Mouse (Mus musculus) urinary bladder, adult 18-20 months (tissue): ENCODE data around the gene Opn1sw.
A peak's percentile ranks its signal among the peaks of the same experiment; 100 is the strongest.

ENCODE experiments used
- DNase-seq, 2 experiments: peaks; one replicate each; pipeline ENCODE4 v3.0.0; 2022; ENCODE audit warnings: low spot score in 2 of 2, mixed read lengths in 2 of 2

The Opn1sw gene

DNA sequence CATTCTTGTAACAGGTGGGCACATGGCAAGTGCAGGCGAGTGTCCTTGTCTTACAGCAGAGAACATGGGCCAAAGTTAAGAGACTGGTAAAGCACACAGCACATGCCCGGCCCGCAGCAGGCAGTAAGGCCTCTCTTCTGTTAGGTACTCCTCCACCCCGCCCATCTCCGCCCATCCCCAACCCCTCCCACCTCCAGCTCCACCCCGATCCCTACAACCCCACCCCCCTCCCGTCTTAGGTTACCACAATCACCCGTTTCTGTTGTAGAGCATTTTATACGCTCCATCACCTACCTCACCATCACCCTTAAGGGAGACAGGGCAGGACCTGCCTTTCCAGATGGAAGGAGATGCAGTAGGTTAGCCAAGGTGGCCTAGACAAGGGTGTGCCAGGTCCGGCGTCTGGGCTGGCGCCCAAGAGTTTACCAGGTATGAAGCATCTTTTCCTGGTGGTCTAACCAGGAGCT, at the start of gene Opn1sw:
Opn1sw (minus strand) TSS at position 417 of the 467 bp plus-strand sequence.
- peak in 1 of 2 experiments; percentile 3 for DNase-seq

DNA sequence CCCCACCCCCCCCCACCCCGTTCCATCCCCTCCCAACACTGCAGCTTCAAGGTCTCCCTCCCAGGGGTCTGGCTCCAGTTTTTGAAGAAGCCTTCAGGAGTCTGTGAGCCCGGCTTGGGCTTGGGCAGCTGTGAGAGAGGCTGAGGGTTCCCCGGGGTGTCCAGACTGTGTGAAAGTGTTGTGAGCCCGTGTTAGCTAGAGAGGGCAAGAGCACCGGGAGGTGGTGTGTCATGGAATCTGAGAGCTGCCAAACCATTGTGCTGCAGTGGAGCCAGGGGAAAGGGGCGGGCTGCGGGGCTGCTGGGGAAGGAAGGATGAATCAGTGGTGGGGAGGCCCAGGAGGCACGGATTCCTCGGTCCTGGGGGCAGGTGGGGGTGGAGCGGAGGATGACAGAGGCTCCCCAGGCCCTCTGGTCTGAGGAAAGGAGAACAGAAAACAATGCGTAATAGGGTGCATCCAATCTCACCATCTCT, 48.2 kb upstream of the Opn1sw start:
- DNase-seq = peak in 1 of 2 experiments; percentile 28

DNA sequence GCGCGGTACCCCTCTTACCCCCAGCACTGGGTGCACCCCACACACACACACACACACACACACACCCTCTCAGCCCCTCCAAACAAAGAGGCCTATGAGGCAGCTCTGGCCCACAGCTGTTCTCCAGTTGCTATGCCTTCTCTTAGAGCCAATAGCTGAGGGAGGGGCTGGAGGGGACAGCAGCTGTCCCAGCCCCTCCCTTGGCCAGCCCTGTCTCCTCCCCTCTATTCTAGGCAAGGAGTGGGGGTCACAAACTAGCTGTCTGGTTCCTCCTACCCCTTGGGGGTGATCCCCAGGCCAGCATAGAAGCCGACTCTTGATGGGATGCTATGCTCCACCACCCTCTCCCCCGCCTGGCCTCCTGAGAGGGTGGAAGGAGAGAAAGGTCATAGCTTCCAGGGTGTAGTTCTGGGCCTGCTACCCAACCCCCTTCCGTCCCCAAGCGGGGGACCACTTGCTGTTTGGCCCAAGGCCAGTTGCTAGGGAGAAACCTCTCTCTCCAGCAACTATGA, 47.7 kb upstream of the Opn1sw start:
- DNase-seq = no peak

DNA sequence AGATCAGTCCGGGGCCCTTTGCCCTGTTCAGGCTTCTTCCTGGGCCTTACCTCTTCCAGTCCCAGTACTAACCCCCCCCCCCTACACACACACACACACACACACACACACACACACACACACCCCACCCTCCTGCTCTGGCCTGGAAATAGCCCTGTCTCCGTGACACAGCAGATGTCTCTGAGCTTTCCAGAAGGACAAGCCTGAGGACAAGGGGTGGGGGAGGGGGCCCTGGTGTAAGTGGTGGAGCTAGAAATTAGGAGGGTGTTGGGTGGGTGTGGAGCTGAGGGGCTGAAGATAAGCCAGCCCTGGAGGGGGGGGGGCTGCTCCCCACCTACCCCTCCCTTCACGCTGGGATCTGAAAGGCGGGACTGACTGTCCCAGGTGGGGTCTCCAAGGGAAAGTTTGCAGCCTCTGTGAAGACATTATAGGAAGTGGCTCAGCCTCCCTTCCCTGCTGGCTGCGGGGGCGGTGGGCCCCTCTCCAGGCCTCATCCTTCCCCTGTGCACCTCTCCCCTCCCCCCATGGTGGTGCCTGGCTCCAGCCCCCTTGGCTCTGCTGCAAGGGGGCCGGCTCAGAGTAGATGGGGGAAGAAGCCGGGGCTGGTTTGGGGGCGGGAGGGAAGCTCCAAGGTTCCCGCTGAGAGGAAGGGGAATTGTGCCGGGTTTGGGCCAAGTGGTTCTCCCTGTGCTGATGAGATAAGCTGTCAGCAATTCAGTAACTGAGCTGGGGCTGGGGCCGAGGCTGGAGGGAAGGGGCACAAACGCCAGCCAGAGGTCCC, 46.8 kb upstream of the Opn1sw start:
- DNase-seq = no peak

DNA sequence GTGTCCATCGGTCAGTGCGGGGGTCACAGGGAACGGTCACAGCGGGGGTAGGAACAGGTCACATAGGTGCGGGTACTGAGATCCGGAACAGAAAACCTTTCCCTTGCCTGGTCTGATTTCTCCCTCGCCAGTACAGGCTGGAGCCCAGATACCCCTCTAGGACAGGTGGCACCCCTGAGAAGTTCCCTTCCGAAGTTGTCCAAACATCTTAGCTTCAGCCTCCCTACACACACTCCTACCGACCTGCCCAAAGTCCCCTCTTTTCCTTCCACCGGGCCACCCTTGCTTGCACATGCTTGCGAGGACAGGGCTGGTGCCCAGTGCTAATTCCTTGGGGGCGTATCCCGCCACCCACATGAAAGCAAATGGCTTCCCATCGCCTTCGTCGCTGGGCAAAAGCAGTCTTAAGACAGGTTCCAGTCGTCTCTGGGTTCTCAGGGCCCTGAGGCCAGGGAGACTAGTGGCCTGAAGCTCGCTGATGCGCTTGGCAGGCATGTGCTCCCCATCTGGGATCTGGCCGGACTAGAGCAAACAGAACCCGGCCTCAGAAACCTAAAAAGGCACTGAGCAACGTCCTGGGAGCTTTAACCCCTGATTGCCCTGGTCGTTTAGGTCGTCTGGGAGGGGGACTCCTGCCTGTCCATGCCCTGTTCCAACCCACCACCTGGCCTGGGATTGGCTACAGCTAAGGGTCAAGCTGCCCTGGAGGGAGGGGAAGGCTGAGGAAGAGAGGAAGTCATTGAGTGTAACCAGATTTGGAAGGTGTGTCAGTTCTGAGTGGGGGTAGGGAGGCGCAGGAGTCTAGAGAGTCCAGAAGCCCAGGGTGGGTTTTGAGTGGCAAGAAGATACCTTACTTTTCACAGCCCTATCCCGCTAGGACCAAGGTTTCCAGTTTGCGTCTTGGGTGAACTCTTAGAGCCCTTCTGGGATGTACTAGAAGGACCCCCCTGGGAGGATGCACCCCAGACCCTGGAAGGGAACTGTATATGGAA, 45.8 kb upstream of the Opn1sw start:
- peak in 1 of 2 experiments; percentile 18 for DNase-seq

DNA sequence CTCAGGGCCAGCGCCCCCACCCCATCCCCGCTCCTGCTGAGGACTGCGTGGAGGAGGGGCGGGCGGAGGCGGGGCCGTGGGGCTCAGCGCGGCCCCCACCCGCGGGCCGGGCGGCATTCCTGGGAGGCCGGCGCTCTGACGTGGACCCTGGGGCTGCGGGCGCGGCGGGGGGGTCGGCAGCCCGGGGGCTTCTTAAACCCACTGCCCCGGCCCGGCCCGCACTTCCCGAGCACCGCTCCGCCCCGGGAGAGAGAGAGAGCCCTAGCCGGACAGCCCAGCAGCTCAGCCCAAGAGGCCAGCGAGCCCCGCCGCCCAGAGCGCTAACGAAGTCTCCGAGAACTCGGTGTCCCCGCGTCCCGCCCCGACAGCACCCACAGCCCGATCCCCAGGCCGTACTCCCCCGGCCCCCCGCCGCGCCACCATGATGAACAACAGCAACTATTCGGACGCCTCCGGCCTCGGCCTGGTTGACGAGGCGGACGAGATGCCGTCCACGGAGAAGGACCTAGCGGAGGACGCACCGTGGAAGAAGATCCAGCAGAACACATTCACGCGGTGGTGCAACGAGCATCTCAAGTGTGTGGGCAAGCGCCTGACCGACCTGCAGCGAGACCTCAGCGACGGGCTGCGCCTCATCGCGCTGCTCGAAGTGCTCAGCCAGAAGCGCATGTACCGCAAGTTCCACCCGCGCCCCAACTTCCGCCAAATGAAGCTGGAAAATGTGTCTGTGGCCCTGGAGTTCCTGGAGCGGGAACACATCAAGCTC, 45.0 kb upstream of the Opn1sw start, which contains the start of gene Flnc:
Flnc (plus strand) TSS at position 219 of the 766 bp plus-strand sequence.
- peak in 1 of 2 experiments; percentile 44 for DNase-seq

DNA sequence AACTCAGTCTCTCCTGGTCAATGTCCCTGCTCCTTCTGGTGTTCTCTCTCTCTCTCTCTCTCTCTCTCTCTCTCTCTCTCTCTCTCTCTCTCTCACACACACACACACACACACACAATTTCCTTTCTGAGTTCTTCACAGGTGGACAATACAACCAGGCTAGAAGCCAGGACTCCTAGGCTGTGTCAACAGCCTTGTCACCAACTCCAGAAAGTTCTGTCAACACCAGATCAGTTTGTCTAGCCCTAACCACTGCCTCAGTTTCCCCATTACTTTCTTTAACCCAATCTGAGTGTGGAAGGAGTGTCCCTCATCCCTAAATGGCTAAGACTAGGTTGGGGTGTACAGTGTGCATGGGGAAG, 44.4 kb upstream of the Opn1sw start:
- no peak for DNase-seq

DNA sequence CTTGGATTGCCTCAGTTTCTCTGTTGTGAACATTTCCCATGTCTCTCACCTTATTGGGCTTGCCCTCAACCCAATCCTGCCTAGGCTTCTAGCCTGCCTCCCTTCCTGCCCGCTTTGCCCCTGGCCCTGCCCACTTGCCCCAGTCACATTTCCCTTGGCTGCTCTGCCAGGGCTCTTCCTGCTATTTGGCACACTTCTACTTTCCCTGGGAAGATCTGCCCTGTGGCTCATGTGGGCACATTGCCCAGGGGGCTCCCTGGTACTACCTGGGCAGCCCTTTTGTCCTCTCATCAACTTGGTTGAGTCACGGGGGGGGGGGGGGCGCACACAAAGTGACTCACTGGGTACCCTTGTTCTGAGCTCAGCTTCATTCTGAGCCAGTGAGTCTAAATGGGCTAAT, 43.9 kb upstream of the Opn1sw start:
- DNase-seq = no peak

DNA sequence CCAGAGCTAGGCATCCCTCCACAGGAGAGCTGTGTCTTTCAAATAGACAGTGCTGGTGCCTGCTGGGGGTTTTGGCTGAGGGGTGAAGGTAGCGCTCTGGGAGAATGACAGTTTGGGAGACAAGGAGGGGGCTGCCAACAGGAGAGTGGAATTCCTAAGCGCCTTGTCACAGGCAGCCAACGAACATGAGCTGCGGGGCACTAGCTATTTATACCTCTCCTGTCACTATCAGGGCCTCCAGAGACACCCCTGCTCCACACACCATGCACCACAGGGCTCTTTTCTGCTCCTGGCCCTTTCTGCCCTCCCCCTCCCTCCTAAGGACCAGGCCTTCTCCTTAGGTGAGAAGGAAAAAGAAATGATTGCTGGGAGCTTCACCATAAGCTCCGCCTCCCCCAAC, 43.2 kb upstream of the Opn1sw start:
- no peak for DNase-seq

DNA sequence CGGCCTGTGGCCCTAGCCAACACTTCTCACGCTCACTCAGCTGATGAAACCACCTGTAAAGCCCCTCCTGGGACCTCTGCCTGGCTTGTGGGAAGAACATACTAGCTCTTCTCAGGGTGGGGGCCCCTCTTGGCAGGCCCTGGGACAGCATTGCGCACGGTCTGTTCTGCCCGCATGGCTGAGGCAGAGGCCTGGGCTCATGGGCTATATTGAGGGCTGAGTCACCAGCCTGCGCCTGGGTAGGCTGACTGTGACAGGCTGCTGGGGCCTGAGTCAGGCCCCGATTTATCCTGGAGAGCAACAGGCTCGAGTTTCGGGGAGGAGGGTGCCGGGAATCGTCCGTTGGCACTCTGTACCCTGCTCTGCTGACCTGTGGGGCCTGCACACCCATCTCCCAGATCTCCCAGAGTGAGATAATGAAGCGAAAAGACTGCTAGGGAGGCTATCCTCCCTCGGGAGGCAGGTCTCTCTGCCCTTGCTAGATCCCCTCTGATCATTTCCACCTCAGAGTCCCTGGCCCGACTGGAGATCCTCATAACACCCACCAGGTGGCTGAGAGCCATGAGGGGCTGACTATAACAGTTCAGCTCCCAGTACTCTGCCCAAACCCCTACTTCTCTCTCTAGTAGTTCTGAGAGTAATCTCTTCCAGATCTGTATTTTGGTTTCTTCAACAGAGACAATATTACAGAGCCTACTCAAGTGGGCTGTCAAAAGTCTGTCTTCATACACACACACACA, 42.6 kb upstream of the Opn1sw start:
- DNase-seq = no peak

DNA sequence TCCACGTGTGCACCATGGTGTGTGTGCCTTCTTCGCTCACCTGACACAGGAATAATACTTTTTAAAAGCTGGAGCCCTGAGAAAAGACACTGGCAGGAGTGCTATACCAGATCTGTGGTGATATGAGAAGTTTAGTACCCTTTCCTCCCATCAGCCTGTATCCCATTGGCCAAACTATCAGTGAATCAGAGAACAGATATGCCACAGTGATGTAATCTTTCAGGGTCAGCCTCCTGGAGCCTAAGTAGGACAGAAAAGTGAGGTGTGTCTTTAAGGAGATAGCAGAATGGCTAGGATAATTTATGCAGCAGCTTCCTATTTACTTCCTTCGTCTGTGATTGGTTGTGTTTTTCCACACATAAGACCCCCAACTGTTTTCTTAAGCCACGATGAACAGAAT, 39.9 kb upstream of the Opn1sw start:
- no peak for DNase-seq

DNA sequence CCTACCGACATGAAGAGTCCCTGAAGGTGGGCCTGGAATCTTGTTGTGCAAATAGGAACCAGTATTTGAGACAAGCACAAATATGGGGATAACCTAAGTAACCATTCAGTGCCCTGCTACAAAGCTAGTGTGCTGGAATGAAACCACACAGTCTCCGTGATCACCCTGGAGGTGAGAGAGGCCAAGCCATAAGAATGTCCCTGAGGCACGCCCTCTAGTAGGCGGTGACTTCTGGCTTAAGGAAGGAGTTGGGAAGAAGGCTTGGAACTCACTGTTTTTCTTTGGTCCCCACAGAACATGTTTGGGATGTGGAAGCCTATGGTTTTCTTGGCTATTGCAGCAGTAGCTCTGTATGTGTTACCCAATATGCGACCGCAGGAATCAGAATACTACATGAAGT, 38.1 kb upstream of the Opn1sw start:
- DNase-seq = no peak

DNA sequence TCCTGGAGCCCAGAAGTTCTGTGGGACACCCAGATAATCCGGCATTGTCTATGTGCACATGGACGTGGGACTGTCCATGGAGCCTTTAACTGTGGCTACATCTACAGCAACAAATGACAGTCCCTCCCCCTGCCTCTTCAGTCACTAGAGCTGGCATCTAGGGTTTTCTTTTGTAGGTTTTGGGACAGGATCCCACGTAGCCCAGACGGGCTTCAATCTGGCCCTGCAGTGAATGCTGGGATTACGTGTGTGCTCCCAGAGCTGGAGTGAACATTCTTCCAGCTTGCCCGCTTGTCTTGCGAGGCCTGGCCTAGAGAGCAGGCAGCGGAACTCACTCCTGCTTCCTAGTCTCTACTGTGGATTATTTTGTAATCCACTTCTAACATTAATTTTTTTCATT, 36.9 kb upstream of the Opn1sw start:
- DNase-seq = no peak

DNA sequence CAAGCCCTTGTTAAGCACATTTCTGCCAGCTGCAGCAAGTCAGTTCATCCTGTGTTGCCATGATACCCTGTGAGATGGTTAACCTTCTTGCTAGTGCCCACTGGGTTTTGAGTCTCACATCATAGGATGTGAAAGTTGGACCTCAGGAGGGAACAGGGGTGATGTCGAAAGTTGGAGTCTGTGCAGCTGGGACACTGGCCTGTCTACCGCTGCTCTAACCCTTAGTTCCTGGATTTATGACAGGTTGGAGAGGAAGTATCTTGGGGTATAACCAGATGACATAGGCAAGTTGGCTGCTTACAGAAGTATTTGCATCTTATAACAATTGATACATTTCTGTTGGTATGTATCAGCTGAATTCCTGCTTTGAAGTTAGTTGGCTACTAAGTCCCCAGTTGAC, 32.3 kb upstream of the Opn1sw start:
- DNase-seq = no peak

DNA sequence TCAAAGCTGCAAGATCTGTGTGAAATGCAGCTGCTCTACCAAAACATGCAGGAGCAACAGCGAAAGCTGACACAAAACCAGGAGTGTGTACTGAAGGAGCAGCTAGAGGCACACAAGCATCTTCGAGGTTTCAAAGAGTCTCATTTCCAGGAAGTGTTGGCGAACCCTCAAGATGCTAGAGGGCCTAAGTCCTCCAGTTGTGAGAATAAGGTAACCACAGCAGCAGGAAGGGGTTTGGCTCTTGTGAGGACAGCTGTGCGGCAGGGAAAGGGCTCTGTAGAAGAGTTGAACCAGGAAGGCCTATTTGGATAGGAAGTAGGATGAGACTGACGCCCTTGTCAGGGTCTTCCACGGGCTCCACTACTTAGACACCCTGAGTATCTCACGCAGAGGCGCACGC, 27.2 kb upstream of the Opn1sw start:
- no peak for DNase-seq

DNA sequence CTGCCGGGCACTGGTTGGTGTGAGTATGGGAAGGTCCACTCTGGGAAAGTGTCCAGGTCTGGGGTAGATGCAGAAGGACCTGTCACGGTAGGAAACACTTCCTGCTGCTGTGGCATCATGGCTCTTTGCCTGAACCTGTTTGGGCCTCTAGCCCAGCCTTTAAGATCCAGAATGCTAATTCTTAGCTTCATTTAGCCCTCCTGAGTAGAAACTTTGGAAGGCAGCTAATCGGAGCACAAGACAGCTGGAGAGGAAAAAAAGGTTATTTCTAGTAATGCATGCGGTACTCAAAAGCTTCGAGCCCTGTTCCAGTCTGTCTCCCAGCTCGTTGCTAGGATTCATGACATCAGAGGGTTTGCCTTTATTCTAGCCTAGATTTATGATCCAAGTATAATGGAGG, 18.1 kb upstream of the Opn1sw start:
- DNase-seq = no peak

DNA sequence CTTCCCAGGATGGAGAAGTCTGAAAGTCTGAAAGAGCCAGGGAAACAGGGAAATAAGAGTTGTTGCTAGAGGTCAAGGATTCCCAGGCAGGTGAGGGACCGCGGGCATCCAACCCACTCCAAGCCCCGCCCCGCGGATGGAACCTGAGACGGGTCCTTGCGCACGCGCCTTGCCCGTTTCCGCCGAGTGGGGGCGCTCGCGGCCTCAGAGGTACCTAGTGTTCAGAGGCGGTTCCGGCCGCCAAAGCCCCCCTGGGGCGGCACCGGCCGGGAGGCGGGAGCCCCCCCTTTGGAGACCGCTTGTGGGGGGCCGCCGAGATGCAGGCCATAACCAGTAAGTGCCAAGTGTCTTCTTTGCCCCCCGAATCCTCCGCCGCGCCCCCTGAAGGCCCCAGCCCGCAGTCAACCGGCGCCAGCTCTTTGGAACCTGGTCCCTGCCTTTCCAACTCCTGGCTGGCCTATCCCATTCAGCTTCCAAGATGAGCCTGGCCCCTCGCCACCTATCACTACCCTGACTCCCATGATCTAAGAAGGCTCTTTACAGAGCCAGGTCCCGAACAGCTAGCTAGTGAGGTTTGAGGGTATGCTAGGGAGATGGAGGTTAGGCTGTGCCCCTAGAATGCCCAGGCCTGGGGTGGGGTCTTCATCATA, 14.6 kb upstream of the Opn1sw start:
- no peak for DNase-seq

DNA sequence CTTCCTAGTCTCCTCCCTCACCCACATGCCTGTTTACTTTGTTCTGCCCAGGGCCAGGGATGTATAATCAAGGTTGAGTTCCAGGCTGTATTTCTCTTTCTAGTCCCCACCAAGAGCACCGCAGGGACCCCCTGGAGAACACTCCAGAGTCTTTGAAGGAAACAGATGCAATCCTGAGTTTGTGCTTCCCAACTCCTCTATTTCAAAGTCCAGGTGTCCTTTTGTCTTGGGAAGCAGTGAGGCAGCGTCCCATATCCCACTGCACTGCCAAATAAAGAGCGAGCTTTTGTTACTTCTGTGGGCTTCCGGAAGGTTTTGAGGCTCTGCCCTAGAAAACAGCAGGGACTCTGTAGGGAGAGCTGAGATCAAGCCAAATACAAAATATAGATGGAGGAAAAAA, 11.6 kb upstream of the Opn1sw start:
- no peak for DNase-seq

DNA sequence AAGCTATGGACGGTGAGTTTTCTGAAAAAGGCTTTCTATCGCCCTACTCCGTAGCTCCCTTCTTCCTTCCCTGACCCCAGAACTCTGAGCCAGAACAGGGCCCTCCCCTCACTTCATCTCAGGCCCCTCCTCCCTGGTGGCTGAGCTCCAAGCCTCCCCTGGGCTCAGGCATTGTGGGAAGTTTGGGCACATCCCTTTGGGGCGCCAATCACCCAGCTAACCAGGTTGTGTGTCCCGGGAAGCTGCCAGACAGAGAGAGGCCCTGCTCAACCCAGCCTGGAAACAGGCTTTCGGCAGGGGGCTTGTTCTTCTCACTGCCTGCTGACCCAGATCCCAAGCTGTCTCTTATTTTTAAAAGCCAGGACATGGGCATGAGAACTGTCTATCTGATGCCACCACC, 9.3 kb upstream of the Opn1sw start:
- DNase-seq = no peak
